Mouse (Mus musculus) neural tube, embryonic 14.5 days (tissue): ENCODE measurements around the gene Parm1. TPM values are rescaled to one million over a fixed set of nuclear protein-coding genes. Genes with fewer than 3 reads are reported as not detected.

Experiments used
- ATAC-seq: fragments of 200-750 bp; cut with Nextera tagmentation; 2 replicates; pipeline ENCODE4 v1.8.0; 2017; ENCODE audit warnings: low read depth, mild to moderate bottlenecking, moderate TSS enrichment, moderate library complexity
- H3K27ac ChIP-seq: fragments of 300-500 bp; sonication (generic); 2 replicates; pipeline ENCODE4 v1.5.1; 2014; ENCODE audit warnings: low read depth, mild to moderate bottlenecking, control low read depth, low read length, moderate library complexity, mixed read lengths
- H3K27me3 ChIP-seq: fragments of 300-500 bp; sonication (generic); 2 replicates; pipeline ENCODE4 v1.6.1; 2014; ENCODE audit warnings: low read length; ENCODE audit not compliant: control insufficient read depth, insufficient read depth
- H3K36me3 ChIP-seq: fragments of 300-500 bp; sonication (generic); 2 replicates; pipeline ENCODE4 v1.6.1; 2014; ENCODE audit warnings: low read length, mixed read lengths; ENCODE audit not compliant: control insufficient read depth, insufficient read depth
- H3K4me1 ChIP-seq: fragments of 300-500 bp; sonication (generic); 2 replicates; pipeline ENCODE4 v1.6.1; 2014; ENCODE audit warnings: low read length; ENCODE audit not compliant: control insufficient read depth, insufficient read depth
- H3K4me2 ChIP-seq: fragments of 300-500 bp; sonication (generic); 2 replicates; pipeline ENCODE4 v1.6.1; 2014; ENCODE audit warnings: mild to moderate bottlenecking, low read depth, low read length, control low read depth
- H3K4me3 ChIP-seq: fragments of 300-500 bp; sonication (generic); 2 replicates; pipeline ENCODE4 v1.5.1; 2014; ENCODE audit warnings: low read depth, low read length, control low read depth, mixed read lengths
- H3K9ac ChIP-seq: fragments of 300-500 bp; sonication (generic); replicated peaks from 2 replicates; pipeline ENCODE4 v1.6.1; 2014; ENCODE audit warnings: low read depth, mild to moderate bottlenecking, control low read depth, low read length, mixed read lengths
- H3K9me3 ChIP-seq: fragments of 300-500 bp; sonication (generic); 2 replicates; pipeline ENCODE4 v1.6.1; 2016; ENCODE audit warnings: low read length; ENCODE audit not compliant: control insufficient read depth
- WGBS: fragments of 180-500 bp; shearing (Covaris S2); extraction: QIAGEN DNeasy Blood & Tissue Kit; methylation state at CpG from one replicate; pipeline ENCODE4 v1.1.7; 2014; 5-methylcytosine and 5-hydroxymethylcytosine counted together
- polyA plus RNA-seq: library from polyadenylated mRNA; unstranded; fragments of >200 nt; fragmentation: Nextera tagmentation; extraction: Ambion mirVana; gene quantifications from 2 replicates; pipeline ENCODE4 v1.2.1, GENCODE M21; 2014

Parm1 gene
- polyA plus RNA-seq, 1 experiment from 2014 or later, result 6.4 TPM

DNA sequence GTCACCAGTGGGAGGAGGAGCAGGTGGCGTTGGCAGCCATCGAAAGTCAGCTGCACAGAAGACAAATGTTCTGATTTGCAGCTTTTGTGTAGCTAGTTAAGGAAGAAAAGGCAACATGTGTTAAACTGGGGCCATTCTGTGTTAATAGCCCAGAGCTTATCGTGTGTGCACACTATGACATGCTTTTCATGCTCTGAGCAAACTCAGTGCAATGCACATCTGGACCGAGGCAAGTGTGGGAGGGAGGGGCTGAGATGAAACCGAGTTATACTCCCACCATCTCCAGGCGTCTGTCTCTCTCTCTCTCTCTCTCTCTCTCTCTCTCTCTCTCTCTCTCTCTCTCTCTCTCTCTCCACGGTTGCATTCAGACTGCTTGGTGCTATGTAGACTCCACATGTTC, 82.4 kb downstream of the Parm1 start:
- no peaks in the 10 kb centered on the region for H3K27me3 ChIP-seq
- H3K9ac ChIP-seq, result no peak overlapping the region
- peaks cover 8% of the 10 kb centered on the region; the same call in 1 of the 2 replicates for H3K4me1 ChIP-seq
- no peaks in the 10 kb centered on the region for H3K36me3 ChIP-seq
- H3K4me3 ChIP-seq, result no peak overlapping the region
- 34% methylated on average over 7 of the region's 7 CpGs for WGBS
- no peaks in the 10 kb centered on the region for H3K9me3 ChIP-seq
- H3K4me2 ChIP-seq, result no peak overlapping the region
- ATAC-seq, result peak; percentile 44; the same call in 1 of the 2 replicates
- H3K27ac ChIP-seq, result no peak overlapping the region

DNA sequence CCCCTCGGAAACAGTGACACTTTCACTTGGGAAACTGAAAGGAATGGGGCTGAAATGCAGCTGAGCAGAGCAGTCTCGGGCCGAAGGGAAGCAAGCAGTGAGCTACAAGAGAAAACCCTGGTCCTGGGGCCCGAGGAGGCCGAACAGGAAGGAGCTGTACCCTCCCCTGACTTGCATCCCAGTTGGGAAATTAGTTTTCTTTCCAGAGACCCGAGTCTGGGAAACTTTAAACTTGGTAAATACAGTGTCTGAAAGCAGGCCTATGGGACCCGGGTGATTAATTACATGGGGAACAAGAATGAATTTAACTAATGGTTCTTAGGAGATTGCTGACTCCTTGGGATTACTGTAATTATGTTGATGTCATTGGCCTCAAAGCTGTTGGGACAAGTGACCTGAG, 85.9 kb downstream of the Parm1 start:
- Histone ChIP-seq H3K27ac (no peak overlapping the region), H3K36me3 (no peaks in the 10 kb centered on the region), H3K4me3 (no peak overlapping the region), H3K4me2 (no peak overlapping the region; the same call in 1 of the 2 replicates), H3K4me1 (peaks cover 8% of the 10 kb centered on the region; the same call in 1 of the 2 replicates), H3K27me3 (no peaks in the 10 kb centered on the region), H3K9ac (no peak overlapping the region), H3K9me3 (no peaks in the 10 kb centered on the region)
- peak; percentile 12; the same call in 1 of the 2 replicates for ATAC-seq
- 55% methylated on average over 7 of the region's 7 CpGs for WGBS

DNA sequence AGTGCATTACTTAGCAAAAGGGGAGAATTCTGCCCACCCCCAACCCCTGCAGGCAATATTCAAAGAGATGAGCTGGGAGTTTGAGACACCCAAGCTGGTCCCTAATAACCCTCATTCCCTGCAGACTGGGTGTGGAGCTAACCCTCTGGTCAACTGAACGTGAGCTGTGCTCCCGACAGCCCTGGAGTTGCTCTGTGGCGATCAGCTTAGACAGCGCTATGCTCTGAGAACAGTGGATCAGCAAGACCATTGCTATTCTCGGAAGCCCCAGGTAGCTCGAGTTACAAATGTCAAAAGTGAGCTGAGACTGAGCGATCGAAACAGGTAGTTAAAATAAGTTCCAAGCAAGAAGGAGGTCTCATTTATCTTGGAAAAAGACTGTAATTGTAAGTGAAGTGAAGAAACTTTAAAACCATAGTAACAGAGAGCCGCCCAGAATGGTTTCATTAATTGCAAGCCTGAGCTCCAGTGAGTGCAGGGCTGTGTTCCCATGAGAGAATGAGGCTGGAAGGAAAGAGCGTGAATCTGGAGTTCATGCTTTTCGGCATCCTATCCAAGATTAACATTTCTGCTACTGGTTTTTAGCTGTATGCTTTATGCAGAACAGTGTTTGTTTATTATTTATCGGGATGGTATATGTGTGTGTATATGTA, 86.5 kb downstream of the Parm1 start:
- H3K36me3 ChIP-seq, result no peaks in the 10 kb centered on the region

DNA sequence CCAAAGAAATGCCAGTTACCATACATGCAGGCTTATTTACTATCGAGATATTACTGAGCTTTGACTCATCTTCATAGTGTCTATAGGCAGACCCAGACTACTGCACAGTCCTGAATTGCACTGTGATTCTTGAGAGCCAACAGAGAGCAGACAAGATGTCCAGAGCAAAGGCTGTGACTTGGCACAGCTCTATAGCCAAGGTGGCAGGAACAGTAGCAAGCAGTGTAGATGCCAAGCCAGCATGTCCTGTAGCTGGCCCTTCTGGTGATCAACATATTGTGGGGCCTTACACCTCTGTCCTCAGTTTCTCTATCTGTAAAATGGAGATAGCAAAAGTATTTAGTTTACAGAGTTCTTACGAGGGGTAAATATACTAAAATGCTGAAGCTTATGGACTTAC, 89.8 kb downstream of the Parm1 start:
- WGBS, result 93% methylated on average over 2 of the region's 2 CpGs
- H3K4me2 ChIP-seq, result no peak overlapping the region
- no peaks in the 10 kb centered on the region for H3K9me3 ChIP-seq
- no peak overlapping the region for H3K4me3 ChIP-seq
- no peak overlapping the region for H3K27ac ChIP-seq
- no peak overlapping the region for H3K9ac ChIP-seq
- H3K27me3 ChIP-seq, result no peaks in the 10 kb centered on the region
- H3K36me3 ChIP-seq, result no peaks in the 10 kb centered on the region
- peaks cover 8% of the 10 kb centered on the region; the same call in 1 of the 2 replicates for H3K4me1 ChIP-seq
- ATAC-seq, result no peak

More for the DNA sequence above, 86.5 kb downstream of the Parm1 start:
- H3K4me3 ChIP-seq, result no peak overlapping the region
- H3K27ac ChIP-seq, result no peak overlapping the region
- H3K9me3 ChIP-seq, result no peaks in the 10 kb centered on the region
- no peaks in the 10 kb centered on the region for H3K27me3 ChIP-seq
- peaks cover 8% of the 10 kb centered on the region; the same call in 1 of the 2 replicates for H3K4me1 ChIP-seq
- 61% methylated on average over 12 of the region's 12 CpGs for WGBS
- no peak overlapping the region for H3K4me2 ChIP-seq
- H3K9ac ChIP-seq, result no peak overlapping the region
- ATAC-seq, result peak; percentile 35; the same call in 1 of the 2 replicates

DNA sequence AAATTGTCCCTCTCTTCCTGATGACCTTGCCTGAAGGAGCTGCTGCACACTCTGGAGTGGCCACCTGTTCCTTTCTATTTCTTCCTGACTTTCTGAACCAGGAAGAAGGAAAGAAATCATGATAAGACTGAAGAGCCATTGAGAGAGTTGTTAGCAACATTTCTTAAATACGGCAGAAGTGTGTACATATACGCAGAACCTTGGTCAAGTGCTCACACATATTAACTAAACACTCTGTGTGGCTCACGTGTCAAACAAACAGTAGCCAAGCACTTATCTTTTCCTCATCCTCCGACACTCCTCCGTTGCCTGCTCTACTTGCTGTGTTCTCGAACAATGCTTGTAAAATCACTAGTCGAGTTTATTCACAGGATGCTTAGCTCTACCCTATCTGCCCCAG, 90.4 kb downstream of the Parm1 start:
- H3K9me3 ChIP-seq, result no peaks in the 10 kb centered on the region
- H3K4me1 ChIP-seq, result peaks cover 8% of the 10 kb centered on the region; the same call in 1 of the 2 replicates
- no peak overlapping the region for H3K27ac ChIP-seq
- H3K36me3 ChIP-seq, result no peaks in the 10 kb centered on the region
- no peak overlapping the region for H3K4me2 ChIP-seq
- no peaks in the 10 kb centered on the region for H3K27me3 ChIP-seq
- 86% methylated on average over 7 of the region's 7 CpGs for WGBS
- H3K9ac ChIP-seq, result no peak overlapping the region
- no peak overlapping the region for H3K4me3 ChIP-seq
- no peak for ATAC-seq

DNA sequence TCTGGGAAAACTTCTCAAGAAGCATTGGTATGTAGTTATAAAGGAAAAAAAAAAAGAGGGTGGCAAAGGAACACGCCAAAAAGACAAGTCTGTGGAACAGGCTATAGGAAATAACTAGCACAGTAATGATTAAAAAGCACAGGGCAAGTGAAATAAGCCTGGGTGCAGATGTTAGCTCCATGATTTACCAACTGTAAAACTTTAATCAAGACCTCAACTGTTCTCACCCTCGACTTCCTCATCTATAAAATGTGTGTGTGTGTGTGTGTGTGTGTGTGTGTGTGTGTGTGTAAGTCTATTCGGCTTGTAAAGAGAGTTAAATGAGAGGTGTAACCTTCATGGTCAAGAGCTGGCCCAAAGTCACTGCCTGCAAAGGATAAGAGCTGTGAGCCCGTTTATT, 91.6 kb downstream of the Parm1 start:
- WGBS, result 74% methylated on average over 4 of the region's 4 CpGs
- Histone ChIP-seq H3K27ac (no peak overlapping the region), H3K9ac (no peak overlapping the region), H3K9me3 (no peaks in the 10 kb centered on the region), H3K4me3 (no peak overlapping the region), H3K4me2 (no peak overlapping the region), H3K4me1 (0 out of 2 replicates have a peak, but pooled peaks cover under 1% of the 10 kb centered on the region), H3K27me3 (no peaks in the 10 kb centered on the region), H3K36me3 (no peaks in the 10 kb centered on the region)
- ATAC-seq, result no peak

DNA sequence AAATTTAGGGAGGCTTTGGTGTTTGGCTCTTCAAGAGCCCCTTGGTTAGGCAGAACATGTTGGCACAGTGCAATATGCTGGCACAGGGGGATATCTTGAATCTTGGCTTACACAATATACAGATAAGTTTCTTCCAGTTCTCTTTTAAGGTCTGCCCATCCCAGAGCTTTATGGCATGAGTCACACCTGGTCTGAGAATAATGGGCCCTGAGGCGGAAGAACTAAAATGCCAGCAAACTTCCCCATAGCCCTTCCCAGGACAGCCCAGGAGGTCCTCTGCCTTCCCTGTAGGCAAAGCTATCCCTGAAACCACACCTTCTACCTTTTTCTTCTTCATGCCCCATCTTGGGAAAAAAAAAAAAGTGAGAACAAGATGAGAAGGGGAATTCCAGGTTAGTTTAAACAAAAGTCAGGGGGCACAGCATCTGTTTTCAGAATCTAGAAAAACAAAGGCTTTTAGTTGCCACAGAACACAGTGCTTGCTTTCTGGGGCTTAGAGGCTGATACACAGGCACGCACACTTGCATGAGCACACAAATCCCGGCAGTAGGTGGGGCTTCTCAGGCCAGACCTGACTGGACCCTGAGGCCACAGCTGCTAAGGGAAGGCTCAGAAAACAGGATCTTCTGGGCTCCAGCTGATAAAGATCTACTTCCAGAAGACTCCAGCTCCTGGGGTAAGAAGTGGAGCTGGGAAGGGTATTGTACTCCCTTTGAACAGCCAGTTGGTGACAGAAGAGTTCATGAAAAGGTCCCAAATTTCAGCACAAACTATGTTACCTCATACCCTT, 92.3 kb downstream of the Parm1 start:
- Histone ChIP-seq H3K27ac (no peak overlapping the region), H3K36me3 (no peaks in the 10 kb centered on the region), H3K4me1 (no peaks in the 10 kb centered on the region), H3K9me3 (no peaks in the 10 kb centered on the region), H3K4me3 (no peak overlapping the region), H3K27me3 (no peaks in the 10 kb centered on the region), H3K4me2 (no peak overlapping the region), H3K9ac (no peak overlapping the region)
- ATAC-seq, result no peak
- WGBS, result 84% methylated on average over 3 of the region's 3 CpGs

DNA sequence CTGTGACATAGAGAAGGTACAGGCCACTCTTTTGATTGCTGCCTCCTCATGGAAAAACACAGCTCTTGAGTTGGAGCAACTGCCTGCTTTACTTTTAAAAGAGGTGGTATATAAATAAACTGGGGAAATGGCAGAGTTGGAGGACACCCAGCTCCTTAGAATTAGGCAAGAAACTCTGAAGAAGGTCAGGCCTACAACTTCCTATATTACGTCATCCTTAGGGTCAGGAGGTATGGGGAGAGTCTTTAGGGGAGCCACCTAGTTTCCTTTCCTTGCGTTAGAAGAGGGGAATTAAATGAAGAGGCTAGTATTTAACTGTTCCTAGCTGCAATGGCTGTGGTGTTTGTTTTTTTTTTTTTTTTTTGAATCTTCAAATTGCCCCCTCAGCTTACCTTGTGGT, 93.1 kb downstream of the Parm1 start:
- no peak overlapping the region for H3K4me2 ChIP-seq
- no peak overlapping the region for H3K4me3 ChIP-seq
- no peaks in the 10 kb centered on the region for H3K27me3 ChIP-seq
- no peaks in the 10 kb centered on the region for H3K9me3 ChIP-seq
- no peak for ATAC-seq
- H3K36me3 ChIP-seq, result no peaks in the 10 kb centered on the region
- no peak overlapping the region for H3K9ac ChIP-seq
- H3K4me1 ChIP-seq, result no peaks in the 10 kb centered on the region
- no peak overlapping the region for H3K27ac ChIP-seq
- WGBS, result 80% methylated on average over 2 of the region's 2 CpGs

DNA sequence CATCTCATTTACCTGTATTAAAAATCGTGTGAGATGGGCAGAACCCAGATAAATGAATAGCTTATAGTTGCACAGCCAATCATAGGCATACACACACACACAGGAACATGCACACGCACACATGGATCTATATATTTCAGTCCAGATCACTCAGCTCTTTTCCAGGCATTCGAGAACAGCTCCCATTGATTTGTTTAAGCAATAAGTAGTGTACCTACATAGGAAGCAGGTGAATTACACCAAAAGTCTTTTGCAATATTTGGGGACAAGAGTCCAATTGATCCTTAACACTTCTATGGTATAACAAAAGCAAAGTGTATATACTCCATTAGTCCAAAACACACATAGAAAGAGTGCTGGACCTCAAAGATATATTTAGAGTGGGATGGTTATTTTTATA, 94.2 kb downstream of the Parm1 start:
- Histone ChIP-seq H3K4me1 (no peaks in the 10 kb centered on the region), H3K36me3 (no peaks in the 10 kb centered on the region), H3K4me3 (no peak overlapping the region), H3K27ac (no peak overlapping the region), H3K9ac (no peak overlapping the region), H3K9me3 (no peaks in the 10 kb centered on the region), H3K4me2 (no peak overlapping the region), H3K27me3 (no peaks in the 10 kb centered on the region)
- WGBS, result 86% methylated on average over 3 of the region's 3 CpGs
- no peak for ATAC-seq
